Mouse (Mus musculus) layer of hippocampus, postnatal 25 days (tissue): ENCODE measurements around the gene Pla2g4e. TPM values are rescaled to one million over a fixed set of nuclear protein-coding genes. Genes with fewer than 3 reads are reported as not detected.
"Not testable (repeated sequence)": the region's sequence is repeated elsewhere in the genome, so short reads cannot be mapped to it uniquely, and the experiment has no call there.

Source experiments
- DNase-seq, 2 experiments: peaks; one replicate each; pipeline ENCODE4 v3.0.0; 2022; ENCODE audit warnings: mixed read lengths in 2 of 2, low spot score in 1 of 2; ENCODE audit errors: extremely low spot score in 1 of 2
- total RNA-seq, 2 experiments: library from RNA; stranded (reverse); gene quantifications; 2 replicates each; pipeline ENCODE4 v1.2.3; 2021

Gene Pla2g4e
- total RNA-seq, 2 experiments from 2014 or later: 9.7 to 12.9 TPM

DNA sequence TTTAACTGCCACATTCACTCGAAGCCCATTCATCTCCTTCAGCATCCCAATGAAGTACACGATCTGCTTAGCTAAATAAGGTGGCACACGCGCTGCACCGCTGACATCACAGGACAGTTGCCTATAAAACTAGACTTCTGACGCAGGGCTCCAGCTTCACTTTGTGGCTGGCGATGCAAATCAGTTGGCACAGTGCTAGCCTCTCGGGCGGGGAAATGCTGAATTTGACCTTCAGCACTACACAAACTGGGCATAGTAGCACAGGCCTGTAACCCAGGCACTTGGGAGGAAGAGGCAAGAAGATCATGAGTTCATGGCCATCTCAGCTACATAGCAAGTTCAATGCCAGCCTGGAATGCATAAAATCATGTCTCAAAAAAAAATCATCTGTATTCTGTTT is 6.4 kb downstream of the Pla2g4e start:
- DNase-seq: not testable (repeated sequence)

DNA sequence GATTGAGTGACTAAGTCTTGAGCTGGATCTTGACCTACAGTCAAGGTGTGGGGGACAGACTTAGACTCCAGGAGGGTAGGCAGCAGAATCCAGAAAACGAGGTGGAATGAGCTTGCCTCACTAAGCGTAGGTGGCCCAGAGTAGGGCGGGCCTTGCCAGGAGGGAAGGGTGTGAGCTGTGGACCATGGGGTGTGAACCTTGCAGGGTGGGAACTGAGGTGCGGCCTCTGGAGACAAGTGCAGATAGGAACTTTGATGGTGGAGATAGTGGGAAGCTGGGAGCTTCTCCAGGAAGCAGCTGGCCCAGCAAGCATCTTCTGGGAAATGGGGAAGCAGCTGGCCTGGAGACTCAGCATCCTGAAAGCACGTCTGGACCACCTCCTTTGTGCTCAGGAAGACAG is 7.4 kb downstream of the Pla2g4e start:
- no peak for DNase-seq

DNA sequence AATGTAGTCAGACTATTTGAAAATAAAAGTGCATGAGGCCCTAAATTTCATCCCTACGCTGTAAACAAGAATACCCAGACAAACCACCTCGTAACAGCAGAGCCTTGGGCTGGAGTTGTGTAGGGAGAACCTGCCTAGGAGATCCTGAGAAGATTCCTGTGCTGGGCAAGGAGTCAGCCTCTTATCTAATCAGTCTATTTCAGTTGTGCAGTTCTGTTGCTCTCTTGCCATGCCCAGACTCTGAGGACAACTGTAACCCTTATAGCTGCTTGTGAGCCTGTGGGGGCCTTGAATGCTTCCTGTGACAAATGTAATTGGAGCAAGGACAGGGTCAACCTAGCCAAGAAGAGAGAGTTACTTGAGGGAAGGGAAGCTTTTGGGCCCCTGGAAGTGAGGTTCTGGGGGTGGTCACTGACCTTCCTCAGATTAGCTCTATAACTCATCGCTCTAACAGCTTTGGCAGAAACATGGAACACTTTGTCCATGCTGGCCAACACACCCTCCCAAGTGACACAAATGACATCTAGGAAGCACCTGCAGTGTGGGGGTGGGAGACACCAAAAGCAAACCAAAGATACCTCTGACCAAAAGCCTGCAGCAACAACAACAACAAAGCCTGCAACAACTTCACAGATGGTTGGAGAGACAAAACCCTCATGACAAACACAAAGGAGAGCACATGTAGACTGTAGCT is 9.0 kb downstream of the Pla2g4e start:
- no peak for DNase-seq

DNA sequence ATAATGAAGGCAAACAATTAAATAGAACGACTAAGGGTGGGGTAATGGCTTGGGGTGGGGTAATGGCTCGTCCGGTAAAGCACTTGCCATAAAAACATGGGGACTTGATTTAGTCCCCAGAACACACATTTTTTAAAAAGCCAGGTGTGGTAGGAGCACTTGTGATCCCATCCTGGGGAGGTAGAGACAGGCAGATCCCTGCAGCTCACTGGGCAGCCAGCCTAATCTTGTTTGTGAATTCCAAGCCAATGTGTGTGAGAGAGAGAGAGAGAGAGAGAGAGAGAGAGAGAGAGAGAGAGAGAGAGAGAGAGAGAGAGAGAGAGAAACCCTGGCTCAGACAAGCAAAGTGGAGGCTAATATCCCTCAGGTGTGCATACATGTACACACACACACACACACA is 9.8 kb downstream of the Pla2g4e start:
- DNase-seq: no peak

DNA sequence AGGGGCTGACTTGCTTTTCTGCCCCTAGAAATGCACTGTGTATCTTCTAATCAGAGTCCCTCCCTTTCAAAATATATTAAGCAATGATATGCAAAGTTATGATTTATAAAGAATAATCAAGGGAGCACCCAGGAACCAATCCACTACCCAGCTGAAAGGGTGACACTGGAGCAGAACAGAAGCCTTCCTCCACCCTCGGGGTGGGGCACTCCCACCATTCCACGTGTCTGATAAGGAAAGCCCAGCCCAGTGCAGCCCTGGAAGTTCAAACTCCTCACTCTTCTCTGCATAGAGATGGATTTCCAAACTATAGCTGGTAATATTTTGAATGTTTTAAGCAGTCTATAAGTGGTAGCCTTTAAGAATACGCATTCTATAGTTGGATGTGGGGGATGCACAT is 13.5 kb downstream of the Pla2g4e start:
- no peak for DNase-seq

DNA sequence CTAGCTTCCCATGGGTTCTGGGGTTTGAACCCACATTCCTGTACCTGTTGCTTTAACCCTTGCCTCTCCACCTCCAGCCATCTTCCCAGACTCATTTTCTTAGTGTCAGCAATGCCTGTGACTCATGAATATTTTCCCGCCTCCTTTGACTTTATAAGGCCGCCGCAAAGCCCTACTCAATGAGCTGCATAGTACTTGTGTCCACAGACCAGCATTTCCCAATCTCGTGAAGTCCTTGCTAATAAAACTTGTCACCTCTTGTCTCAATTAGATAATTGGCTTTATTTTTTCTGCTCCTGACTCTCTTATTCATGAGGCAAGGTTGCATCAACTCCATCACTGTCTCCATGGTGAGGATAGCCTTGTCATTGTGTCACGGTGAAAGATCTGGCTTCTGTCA is 30.5 kb downstream of the Pla2g4e start:
- no peak for DNase-seq

DNA sequence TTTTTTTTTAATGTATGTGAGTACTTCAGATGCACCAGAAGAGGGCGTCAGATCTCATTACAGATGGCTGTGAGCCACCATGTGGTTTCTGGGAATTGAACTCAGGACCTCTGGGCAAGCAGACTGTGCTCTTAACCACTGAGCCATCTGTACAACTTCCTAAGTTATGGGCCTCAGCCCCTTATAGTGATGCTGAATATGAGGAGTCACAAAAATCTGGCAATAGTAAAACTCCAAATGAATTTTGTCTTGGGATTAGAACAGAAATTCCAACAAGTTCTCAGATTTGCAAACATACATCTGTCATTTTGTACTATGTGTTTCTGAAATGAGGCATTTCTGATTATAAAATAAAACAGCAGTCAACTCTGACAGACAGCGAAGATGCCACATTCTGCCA is 33.7 kb downstream of the Pla2g4e start:
- no peak for DNase-seq

DNA sequence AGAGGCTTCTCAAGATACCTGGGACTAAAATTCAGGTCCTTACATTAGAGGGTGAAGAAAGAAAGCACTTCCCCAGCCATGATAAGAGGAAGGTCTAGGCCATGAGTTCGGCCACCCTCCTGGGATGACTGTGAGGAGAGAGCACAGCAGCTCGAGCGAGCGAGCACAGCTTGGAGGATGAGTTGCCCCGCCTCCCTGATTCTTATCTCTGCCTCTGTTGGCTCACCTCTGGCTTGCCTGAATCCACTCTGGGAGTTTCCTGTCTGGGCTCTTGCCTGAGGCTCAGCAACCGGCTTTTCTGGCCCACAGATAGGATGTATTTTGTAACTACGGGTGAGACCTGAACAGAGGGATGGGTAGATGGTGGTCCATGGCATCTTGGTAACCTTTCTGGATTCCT is 37.2 kb downstream of the Pla2g4e start:
- DNase-seq: no peak

DNA sequence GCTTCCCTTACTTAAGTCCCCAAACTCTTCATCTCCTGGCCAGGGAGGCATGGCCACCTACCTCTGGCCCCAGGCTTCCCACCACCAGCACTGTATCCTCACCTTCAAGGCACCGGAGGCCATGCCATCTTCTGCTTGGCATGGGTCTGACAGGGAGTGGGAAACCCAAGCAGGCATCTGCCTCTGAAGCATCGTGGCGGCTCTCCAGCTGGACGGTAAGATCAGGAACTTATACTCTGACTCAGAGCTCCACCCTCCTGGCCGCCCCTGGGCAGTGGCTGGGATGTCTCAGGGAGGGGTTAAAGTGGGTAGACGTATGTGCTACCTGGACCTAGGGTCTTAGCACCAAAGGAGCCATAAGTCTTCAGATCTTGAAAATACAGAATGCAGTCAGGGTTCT is 38.1 kb downstream of the Pla2g4e start:
- no peak for DNase-seq

DNA sequence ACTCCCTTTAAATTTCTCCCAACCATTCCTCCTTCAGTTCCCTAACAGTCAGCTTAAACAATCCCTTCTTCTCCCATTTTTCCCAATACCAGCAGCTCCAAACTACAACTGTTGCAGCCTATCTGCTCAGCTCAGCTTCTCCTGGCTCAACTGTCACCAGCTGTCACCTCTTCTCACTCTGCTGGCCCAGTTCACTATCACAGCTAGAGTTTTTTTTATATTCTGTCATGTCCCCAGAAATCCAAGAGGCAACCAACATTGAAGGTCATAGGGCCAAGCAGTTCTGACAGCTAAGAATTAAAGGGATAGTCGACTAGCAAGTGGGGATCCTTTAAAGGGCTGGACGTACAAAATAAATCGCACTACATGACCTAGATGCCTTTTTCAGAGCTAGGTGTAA is 41.4 kb downstream of the Pla2g4e start:
- DNase-seq: no peak

DNA sequence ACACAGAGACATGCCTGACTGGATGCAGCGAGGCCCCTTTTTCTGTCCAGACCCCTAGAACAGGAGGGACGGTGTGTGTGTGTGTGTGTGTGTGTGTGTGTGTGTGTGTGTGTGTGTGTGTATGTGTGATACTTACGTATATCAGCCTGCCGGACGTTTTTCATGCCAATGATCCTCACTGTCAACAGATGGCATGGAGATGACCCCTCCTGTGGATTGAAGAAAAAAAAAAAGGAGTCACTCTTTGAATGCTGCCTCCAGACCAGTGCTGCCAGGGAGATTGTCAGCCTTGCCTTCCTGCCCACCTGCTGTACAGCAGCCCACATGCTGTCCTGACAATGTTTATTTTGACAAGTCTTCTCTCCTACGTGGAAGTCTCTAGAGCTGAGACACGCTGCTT is 45.1 kb downstream of the Pla2g4e start:
- DNase-seq: no peak

DNA sequence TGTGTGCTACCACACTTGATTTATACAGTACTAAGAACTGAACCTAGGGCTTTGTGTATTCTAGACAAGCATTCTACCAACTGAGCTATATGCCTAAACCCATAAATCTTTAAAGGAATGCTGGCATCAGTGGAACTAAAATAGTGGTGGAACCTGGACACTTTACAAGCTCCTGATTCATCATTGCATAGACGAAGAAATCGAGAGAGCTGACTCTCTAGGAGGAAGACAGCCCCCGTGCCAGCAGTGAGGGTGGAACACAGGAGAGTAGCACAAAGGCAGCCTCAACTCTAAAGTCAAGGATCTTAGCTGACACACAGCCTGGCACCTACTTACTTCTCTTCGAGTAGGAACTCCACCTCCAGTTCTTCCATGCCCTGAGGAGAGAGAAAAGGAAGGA is 57.0 kb downstream of the Pla2g4e start:
- no peak for DNase-seq

DNA sequence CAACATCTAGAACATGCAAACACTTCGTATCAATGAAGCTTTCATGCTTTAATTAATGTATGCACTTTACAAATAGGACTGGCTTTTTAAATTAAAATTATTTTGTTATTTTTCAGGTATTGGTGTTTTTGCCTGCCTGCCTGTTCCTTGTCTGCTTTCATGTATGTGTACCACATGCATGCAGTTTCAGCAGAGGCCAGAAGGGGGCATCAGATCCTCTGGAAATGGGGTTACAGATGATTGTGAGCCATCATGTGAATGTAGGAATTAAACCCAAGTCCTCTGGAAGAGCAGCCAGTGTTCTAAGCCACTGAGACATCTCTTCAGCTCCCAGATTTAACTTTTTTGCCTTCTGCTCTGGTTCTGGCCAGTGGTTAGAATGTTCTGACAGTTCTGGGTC is 57.6 kb downstream of the Pla2g4e start:
- DNase-seq: no peak

DNA sequence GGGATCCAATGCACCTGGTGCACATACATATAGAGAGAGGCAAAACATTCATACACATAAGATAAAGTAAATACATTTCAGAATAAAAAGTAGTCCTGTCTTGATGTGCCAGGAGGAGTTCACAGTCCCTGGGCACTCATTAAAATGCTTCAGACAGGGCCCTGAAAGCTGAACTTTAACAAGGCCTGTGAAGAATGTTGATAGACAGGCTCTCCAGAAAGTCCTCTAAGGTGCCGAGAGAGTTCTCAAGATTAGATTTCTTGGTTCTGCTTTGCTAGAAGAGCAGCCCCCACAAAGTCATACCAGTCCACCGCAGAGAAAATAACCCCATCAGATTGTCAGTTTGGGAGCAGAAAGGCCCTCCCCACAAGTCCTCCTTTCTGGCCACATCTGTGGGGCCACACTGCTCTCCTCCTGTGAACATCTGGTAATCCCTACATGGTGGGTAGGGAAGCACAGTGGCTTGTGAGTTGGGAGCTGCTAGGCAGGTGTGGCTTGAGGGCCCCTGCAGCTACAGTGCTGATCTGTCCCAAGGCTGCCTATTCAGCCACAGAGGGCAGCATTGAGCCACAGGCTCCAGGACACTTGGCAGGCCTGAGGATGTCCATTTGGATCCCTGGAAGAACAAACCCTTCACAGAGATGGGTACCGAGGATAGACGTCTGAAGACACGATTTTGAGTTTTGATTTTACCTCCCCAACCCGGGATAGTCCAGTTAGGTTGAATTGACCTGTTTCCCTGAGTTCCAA is 59.4 kb downstream of the Pla2g4e start:
- DNase-seq: no peak

DNA sequence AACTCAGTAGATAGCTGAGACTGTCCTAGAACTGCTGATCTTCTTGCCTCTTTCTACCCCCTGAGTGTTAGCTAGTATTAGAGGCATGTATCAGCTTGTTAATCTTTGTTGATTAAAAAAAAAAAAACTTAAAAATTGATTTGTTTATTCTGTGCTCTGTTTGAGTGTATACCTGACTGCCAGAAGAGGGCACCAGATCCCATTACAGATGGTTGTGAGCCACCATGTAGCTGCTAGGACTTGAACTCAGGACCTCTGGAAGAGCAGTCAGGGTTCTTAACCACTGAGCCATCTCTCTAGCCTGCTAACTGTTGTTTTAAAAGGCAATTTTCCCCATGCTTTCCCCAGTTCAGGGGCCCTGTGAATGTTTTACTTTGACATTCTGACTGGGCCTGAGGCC is 66.2 kb downstream of the Pla2g4e start:
- no peak for DNase-seq

DNA sequence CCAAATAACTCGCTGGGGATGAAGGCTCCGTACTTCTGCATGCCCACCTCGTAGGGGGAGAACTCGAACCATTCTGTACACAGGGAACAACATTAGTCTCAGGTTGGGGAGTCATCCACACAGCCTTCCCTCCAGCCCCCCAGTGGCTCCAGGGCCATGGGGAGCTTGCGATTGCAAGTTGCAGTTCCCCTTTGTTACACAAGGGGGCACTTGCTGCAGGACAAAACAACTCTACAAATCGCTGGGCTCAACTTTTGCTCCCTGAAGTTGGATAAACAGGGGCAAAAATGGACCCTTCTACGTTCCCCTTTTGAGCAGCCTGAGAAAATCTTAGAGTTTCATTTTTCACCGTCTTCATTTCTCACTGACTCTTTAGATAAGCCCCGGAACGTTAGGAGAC is 71.4 kb downstream of the Pla2g4e start:
- peak; percentile 29 to 77 for DNase-seq

DNA sequence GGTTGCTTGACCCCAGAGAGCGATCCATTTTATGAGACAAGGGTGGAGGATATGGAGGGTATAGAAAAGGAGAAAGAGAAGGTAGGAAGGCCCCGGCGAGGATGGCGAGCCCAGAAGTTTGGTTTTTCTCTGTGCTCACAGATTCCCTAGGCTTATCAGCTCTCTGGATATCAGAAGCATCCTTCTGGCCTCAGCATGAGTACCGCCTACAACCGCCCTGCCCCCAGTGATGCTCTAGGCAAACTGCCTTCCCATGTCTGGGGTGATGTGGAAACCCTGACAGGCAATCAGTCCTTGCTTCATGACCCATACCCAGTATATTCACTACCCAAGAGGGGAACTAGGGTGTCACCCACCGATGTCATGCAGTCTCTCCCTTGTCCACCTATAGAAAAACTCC is 73.8 kb downstream of the Pla2g4e start:
- DNase-seq: no peak

DNA sequence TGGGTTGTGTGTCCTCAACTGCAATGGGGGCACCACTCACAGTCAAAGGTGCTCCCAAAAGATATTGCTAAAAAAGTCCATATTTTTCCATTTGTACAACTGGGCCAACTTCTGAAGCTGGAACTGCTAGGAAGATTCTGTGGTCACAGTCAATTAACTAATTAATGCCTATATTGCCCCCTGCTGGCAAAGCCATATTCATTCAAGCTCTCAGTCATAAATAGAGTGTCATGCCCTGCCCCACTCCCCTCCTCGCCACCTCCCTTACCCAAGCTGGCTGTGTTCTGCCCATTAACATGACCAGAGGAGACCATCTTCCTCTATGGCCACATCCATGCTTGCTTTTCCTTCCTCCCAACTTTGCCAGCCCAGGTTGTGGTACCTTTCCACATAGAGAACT is 74.4 kb downstream of the Pla2g4e start:
- DNase-seq: peak in 1 of 2 experiments; percentile 40

DNA sequence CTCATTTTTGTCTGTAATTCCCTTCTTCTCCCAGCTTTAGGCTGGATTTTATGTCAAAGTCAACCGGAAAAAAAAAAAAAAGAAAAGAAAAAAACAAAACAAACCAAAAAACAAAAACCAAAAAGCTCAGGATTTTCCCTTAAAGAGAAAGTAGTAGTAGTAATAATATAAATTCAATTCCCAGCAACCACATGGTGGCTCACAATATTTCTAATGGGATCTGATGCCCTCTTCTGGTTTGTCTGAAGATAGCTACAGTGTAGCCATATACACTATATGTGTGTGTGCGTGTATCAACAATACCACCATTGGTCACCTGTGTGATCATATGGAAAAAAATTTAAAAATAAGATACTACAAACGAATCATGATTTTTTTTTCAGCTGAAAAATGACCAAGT is 75.8 kb downstream of the Pla2g4e start:
- DNase-seq: no peak

DNA sequence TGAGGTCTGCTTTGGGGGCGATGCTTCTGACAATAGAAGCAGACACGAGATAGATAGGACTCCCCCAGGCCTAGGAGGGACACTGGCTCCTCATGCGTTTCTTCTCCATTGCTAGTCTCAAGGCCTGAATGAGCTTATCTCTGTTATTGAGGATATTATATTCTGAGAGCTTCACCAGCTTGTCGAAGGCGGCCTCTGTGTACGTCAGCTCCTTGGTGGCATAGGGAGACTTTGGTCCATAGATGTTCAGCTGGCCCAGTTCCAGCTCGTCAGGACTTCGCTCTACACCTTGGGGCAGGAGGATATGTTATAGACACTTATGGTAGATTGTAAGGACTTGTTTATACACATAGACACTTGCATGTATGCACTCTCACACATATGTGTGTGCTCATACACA is 77.4 kb downstream of the Pla2g4e start:
- no peak for DNase-seq

DNA sequence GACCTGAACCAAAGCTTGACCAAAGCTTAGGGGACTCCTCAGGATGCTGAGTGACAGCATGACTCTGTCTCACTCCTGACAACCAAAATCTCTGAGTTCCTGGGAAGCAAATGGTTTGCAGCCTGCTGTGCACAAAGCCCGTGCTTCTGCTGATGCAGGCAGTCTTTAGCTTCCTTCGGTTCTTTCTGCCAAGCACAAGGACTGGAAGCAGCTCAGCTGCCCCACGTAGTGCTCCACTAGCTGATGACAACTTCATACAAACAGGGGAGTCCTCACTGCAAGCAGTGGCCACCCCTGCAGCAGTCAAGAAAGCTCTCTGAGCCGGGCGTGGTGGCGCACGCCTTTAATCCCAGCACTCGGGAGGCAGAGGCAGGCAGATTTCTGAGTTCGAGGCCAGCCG is 79.7 kb downstream of the Pla2g4e start:
- DNase-seq: no peak

DNA sequence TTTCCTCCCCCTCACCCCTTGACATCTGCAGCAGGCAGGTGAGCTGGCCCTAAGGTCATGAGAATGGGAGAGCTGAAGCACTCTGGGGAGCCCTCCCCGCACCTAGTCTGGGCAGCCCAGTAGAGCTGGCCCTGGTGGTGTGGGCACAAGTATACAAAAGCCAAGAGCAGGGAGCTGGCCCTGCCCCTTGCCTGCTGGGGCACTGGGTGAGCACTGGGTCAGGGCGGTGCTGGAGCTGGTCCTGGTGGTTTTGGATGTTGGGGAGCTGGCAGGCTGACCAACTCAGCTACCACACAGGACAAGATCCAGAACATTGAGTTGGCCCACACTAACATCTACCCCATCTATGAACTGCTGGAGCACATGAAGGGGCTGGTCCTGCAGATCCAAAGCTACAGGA is 85.7 kb downstream of the Pla2g4e start:
- no peak for DNase-seq
